Mouse (Mus musculus) midbrain, embryonic 16.5 days (tissue): ENCODE measurements around the gene Banf1. TPM values are rescaled to one million over a fixed set of nuclear protein-coding genes. Genes with fewer than 3 reads are reported as not detected.

Source experiments
- ATAC-seq: fragments of 200-750 bp; cut with Nextera tagmentation; 2 replicates; pipeline ENCODE4 v1.8.0; 2017; ENCODE audit warnings: moderate TSS enrichment
- H3K27ac ChIP-seq: fragments of 300-500 bp; sonication (generic); 2 replicates; pipeline ENCODE4 v1.5.1; 2014; ENCODE audit warnings: mild to moderate bottlenecking, low read length, mixed read lengths
- H3K27me3 ChIP-seq: fragments of 300-500 bp; sonication (generic); 2 replicates; pipeline ENCODE4 v1.6.1; 2014; ENCODE audit warnings: low read depth, low read length, mixed read lengths; ENCODE audit not compliant: control insufficient read depth, insufficient read depth
- H3K36me3 ChIP-seq: fragments of 300-500 bp; sonication (generic); 2 replicates; pipeline ENCODE4 v1.6.1; 2014; ENCODE audit warnings: mild to moderate bottlenecking, low read length, moderate library complexity, mixed read lengths; ENCODE audit not compliant: control insufficient read depth, insufficient read depth
- H3K4me1 ChIP-seq: fragments of 300-500 bp; sonication (generic); 2 replicates; pipeline ENCODE4 v1.6.1; 2014; ENCODE audit warnings: mild to moderate bottlenecking, low read length, mixed read lengths; ENCODE audit not compliant: control insufficient read depth, insufficient read depth
- H3K4me2 ChIP-seq: fragments of 300-500 bp; sonication (generic); 2 replicates; pipeline ENCODE4 v1.6.1; 2014; ENCODE audit warnings: mild to moderate bottlenecking, low read length, mixed read lengths
- H3K4me3 ChIP-seq: fragments of 300-500 bp; sonication (generic); 2 replicates; pipeline ENCODE4 v1.5.1; 2014; ENCODE audit warnings: low read depth, mild to moderate bottlenecking, low read length, moderate library complexity, mixed read lengths
- H3K9ac ChIP-seq: fragments of 300-500 bp; sonication (generic); 2 replicates; pipeline ENCODE4 v1.6.1; 2014; ENCODE audit warnings: low read depth, low read length, mixed read lengths
- H3K9me3 ChIP-seq: fragments of 300-500 bp; sonication (generic); replicated peaks from 2 replicates; pipeline ENCODE4 v1.6.1; 2014; ENCODE audit warnings: mild to moderate bottlenecking, low read length, mixed read lengths; ENCODE audit not compliant: control insufficient read depth, poor library complexity, severe bottlenecking
- WGBS: fragments of 180-500 bp; shearing (Covaris S2); extraction: QIAGEN DNeasy Blood & Tissue Kit; methylation state at CpG from one replicate; pipeline ENCODE4 v1.1.7; 2014; 5-methylcytosine and 5-hydroxymethylcytosine counted together
- polyA plus RNA-seq: library from polyadenylated mRNA; unstranded; fragments of >200 nt; fragmentation: Nextera tagmentation; extraction: Ambion mirVana; gene quantifications from 2 replicates; pipeline ENCODE4 v1.2.1, GENCODE M21; 2015

The Banf1 gene
- polyA plus RNA-seq, 1 experiment from 2014 or later: 321 TPM

GRCm38 (mm10) chr19:5388011-5388441, 21.1 kb upstream of the Banf1 start:
- H3K27ac ChIP-seq: peak overlapping the region; percentile 77
- H3K36me3 ChIP-seq: peaks cover 15% of the 10 kb centered on the region
- H3K27me3 ChIP-seq: no peaks in the 10 kb centered on the region
- WGBS: under 1% methylated on average over 41 of the region's 43 CpGs
- peak overlapping the region; percentile 71 for H3K4me3 ChIP-seq
- peak overlapping the region; percentile 74 for H3K4me2 ChIP-seq
- H3K9me3 ChIP-seq: no peaks in the 10 kb centered on the region
- peak overlapping the region; percentile 76 for H3K9ac ChIP-seq
- peak; percentile 41 for ATAC-seq
- peaks cover 28% of the 10 kb centered on the region for H3K4me1 ChIP-seq

GRCm38 (mm10) chr19:5384715-5385114, 17.7 kb upstream of the Banf1 start:
- H3K36me3 ChIP-seq: peaks cover 42% of the 10 kb centered on the region
- no peaks in the 10 kb centered on the region for H3K27me3 ChIP-seq
- 91% methylated on average over 8 of the region's 8 CpGs for WGBS

GRCm38 (mm10) chr19:5383326-5383725, 16.4 kb upstream of the Banf1 start:
- H3K9ac ChIP-seq: no peak overlapping the region
- peaks cover 55% of the 10 kb centered on the region for H3K36me3 ChIP-seq
- WGBS: 96% methylated on average over 12 of the region's 12 CpGs
- H3K4me2 ChIP-seq: no peak overlapping the region
- H3K27me3 ChIP-seq: no peaks in the 10 kb centered on the region
- peaks cover 15% of the 10 kb centered on the region for H3K4me1 ChIP-seq
- no peak overlapping the region for H3K4me3 ChIP-seq
- H3K9me3 ChIP-seq: no peaks in the 10 kb centered on the region
- ATAC-seq: no peak
- no peak overlapping the region for H3K27ac ChIP-seq

More at GRCm38 (mm10) chr19:5384715-5385114, 17.7 kb upstream of the Banf1 start:
- no peak for ATAC-seq
- Histone ChIP-seq H3K4me2 (no peak overlapping the region), H3K9ac (no peak overlapping the region), H3K4me1 (peaks cover 21% of the 10 kb centered on the region), H3K27ac (no peak overlapping the region), H3K9me3 (no peaks in the 10 kb centered on the region), H3K4me3 (no peak overlapping the region)

GRCm38 (mm10) chr19:5377446-5377845, 10.5 kb upstream of the Banf1 start:
- Histone ChIP-seq H3K4me3 (no peak overlapping the region), H3K9me3 (no peaks in the 10 kb centered on the region), H3K4me2 (no peak overlapping the region), H3K4me1 (no peaks in the 10 kb centered on the region), H3K36me3 (peaks cover 48% of the 10 kb centered on the region), H3K27ac (no peak overlapping the region), H3K9ac (no peak overlapping the region), H3K27me3 (no peaks in the 10 kb centered on the region)
- 95% methylated on average over 1 of the region's 1 CpGs for WGBS
- ATAC-seq: no peak

- H3K4me3 ChIP-seq: no peak overlapping the region
- no peak overlapping the region for H3K27ac ChIP-seq
- peaks cover 41% of the 10 kb centered on the region for H3K36me3 ChIP-seq
- no peaks in the 10 kb centered on the region for H3K4me1 ChIP-seq
- H3K9me3 ChIP-seq: no peaks in the 10 kb centered on the region
- WGBS: 86% methylated on average over 4 of the region's 4 CpGs
- ATAC-seq: no peak
- no peak overlapping the region for H3K9ac ChIP-seq
- H3K27me3 ChIP-seq: no peaks in the 10 kb centered on the region
- no peak overlapping the region for H3K4me2 ChIP-seq
Measured at GRCm38 (mm10) chr19:5374748-5375147, 7.8 kb upstream of the Banf1 start.

- 84% methylated on average over 4 of the region's 4 CpGs for WGBS
Measured at GRCm38 (mm10) chr19:5374177-5374576, 7.2 kb upstream of the Banf1 start.

GRCm38 (mm10) chr19:5372724-5373123, 5.8 kb upstream of the Banf1 start:
- H3K4me1 ChIP-seq: peaks cover 7% of the 10 kb centered on the region
- H3K9ac ChIP-seq: no peak overlapping the region
- H3K4me2 ChIP-seq: no peak overlapping the region
- WGBS: 94% methylated on average over 7 of the region's 7 CpGs
- no peaks in the 10 kb centered on the region for H3K27me3 ChIP-seq
- H3K9me3 ChIP-seq: no peaks in the 10 kb centered on the region
- no peak for ATAC-seq
- peaks cover 30% of the 10 kb centered on the region for H3K36me3 ChIP-seq
- H3K4me3 ChIP-seq: no peak overlapping the region
- no peak overlapping the region for H3K27ac ChIP-seq

More at GRCm38 (mm10) chr19:5374177-5374576, 7.2 kb upstream of the Banf1 start:
- Histone ChIP-seq H3K9ac (no peak overlapping the region), H3K27me3 (no peaks in the 10 kb centered on the region), H3K4me3 (no peak overlapping the region), H3K4me1 (no peaks in the 10 kb centered on the region), H3K4me2 (no peak overlapping the region), H3K9me3 (no peaks in the 10 kb centered on the region), H3K36me3 (peaks cover 38% of the 10 kb centered on the region), H3K27ac (no peak overlapping the region)
- no peak for ATAC-seq

- 86% methylated on average over 3 of the region's 3 CpGs for WGBS
- ATAC-seq: no peak
Measured at GRCm38 (mm10) chr19:5370932-5371331, 4.0 kb upstream of the Banf1 start.

GRCm38 (mm10) chr19:5367455-5367854, 487 bp upstream of the Banf1 start:
- H3K9ac ChIP-seq: peak overlapping the region; percentile 84
- peaks cover 22% of the 10 kb centered on the region for H3K36me3 ChIP-seq
- peak overlapping the region; percentile 95 for H3K4me2 ChIP-seq
- H3K27ac ChIP-seq: peak overlapping the region; percentile 94; the same call in 1 of the 2 replicates
- no peak for ATAC-seq
- peaks cover 15% of the 10 kb centered on the region for H3K4me1 ChIP-seq
- no peaks in the 10 kb centered on the region for H3K27me3 ChIP-seq
- H3K4me3 ChIP-seq: peak overlapping the region; percentile 97
- H3K9me3 ChIP-seq: no peaks in the 10 kb centered on the region
- WGBS: 10% methylated on average over 11 of the region's 11 CpGs

More at GRCm38 (mm10) chr19:5370932-5371331, 4.0 kb upstream of the Banf1 start:
- no peak overlapping the region for H3K4me3 ChIP-seq
- no peak overlapping the region for H3K9ac ChIP-seq
- no peaks in the 10 kb centered on the region for H3K9me3 ChIP-seq
- H3K36me3 ChIP-seq: peaks cover 28% of the 10 kb centered on the region
- peaks cover 10% of the 10 kb centered on the region for H3K4me1 ChIP-seq
- no peak overlapping the region for H3K27ac ChIP-seq
- H3K4me2 ChIP-seq: no peak overlapping the region
- no peaks in the 10 kb centered on the region for H3K27me3 ChIP-seq
